Mouse (Mus musculus): ENCODE measurements around the gene Pafah1b1. TPM values are rescaled to one million over a fixed set of nuclear protein-coding genes. Genes with fewer than 3 reads are reported as not detected.

Gene Pafah1b1
- 45.1 and 48.5 TPM in 2 replicates for polyA plus RNA-seq (2016; fragmentation: Nextera tagmentation; extraction: Ambion mirVana)

DNA sequence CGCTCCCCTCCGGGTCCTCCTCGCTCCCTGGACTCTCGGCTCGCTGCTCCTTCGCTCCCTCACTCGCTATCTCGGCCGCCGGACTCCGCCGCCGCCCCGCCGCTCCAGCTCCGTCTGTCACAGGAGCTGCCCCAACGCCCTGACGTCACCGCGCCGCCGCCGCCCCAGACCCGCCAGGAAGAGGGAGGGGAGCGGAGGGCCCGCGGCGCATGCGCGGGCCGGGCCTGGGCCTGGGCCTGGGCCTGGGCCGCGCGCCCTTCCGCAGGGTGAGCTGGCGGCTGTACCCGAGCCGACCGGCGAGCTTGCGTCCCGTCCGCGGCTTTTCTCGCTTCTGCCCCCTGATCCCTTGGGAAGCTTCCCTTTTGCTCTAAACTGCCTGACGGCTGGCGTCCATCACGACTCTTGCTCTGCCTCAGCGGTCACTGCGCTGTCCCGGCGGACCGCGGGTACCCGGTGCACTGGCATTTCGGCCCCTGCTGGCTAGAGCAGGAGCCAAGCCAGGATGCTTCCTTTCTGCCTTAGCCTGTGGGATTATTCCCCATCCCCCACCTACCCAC, at the start of gene Pafah1b1:
Gene Pafah1b1, minus strand, starts transcription at position 436 of the 557 bp plus-strand sequence.
- Histone ChIP-seq H3K4me1 (peaks cover 38% of the 10 kb centered on the region), H3K36me3 (replicated peaks) (0 out of 2 replicates have a peak, but pooled peaks cover 2% of the 10 kb centered on the region), H3K4me3 (peak within 1 kb of the TSS; percentile 99), H3K9me3 (no peaks in the 10 kb centered on the region), H3K27ac (peak within 1 kb of the TSS; percentile 99), H3K27me3 (ENCODE audit: poor library complexity, severe bottlenecking) (no peaks in the 10 kb centered on the region)
- peak; percentile 97 for DNase-seq (ENCODE audit: extremely low spot score, low spot score)
- WGBS, result 0% methylated on average over 44 of the region's 56 CpGs

GRCm38 (mm10) chr11:74772386-74772785, 47.9 kb upstream of the Pafah1b1 start:
- Histone ChIP-seq H3K4me1 (peaks cover 19% of the 10 kb centered on the region), H3K27me3 (ENCODE audit: poor library complexity, severe bottlenecking) (no peaks in the 10 kb centered on the region), H3K9me3 (no peaks in the 10 kb centered on the region), H3K36me3 (replicated peaks) (peaks cover 46% of the 10 kb centered on the region), H3K4me3 (peak overlapping the region; percentile 75; the same call in 1 of the 2 replicates), H3K27ac (no peak overlapping the region)
- WGBS, result 88% methylated on average over 2 of the region's 2 CpGs
- DNase-seq (ENCODE audit: extremely low spot score, low spot score), result no peak

GRCm38 (mm10) chr11:74771650-74772049, 47.2 kb upstream of the Pafah1b1 start:
- DNase-seq (ENCODE audit: extremely low spot score, low spot score), result no peak
- peak overlapping the region; percentile 75 for H3K4me3 ChIP-seq
- peaks cover 19% of the 10 kb centered on the region for H3K4me1 ChIP-seq
- H3K27ac ChIP-seq, result peak overlapping the region; percentile 96
- H3K36me3 ChIP-seq (replicated peaks), result peaks cover 39% of the 10 kb centered on the region
- 69% methylated on average over 4 of the region's 4 CpGs for WGBS
- no peaks in the 10 kb centered on the region for H3K27me3 ChIP-seq (ENCODE audit: poor library complexity, severe bottlenecking)
- H3K9me3 ChIP-seq, result no peaks in the 10 kb centered on the region

- Histone ChIP-seq H3K36me3 (replicated peaks) (peaks cover 35% of the 10 kb centered on the region), H3K4me3 (peak overlapping the region; percentile 75), H3K9me3 (no peaks in the 10 kb centered on the region), H3K4me1 (peaks cover 19% of the 10 kb centered on the region), H3K27ac (peak overlapping the region; percentile 96), H3K27me3 (ENCODE audit: poor library complexity, severe bottlenecking) (no peaks in the 10 kb centered on the region)
- DNase-seq (ENCODE audit: extremely low spot score, low spot score), result no peak
- WGBS, result 14% methylated on average over 8 of the region's 8 CpGs
Measured at GRCm38 (mm10) chr11:74771234-74771633, 46.8 kb upstream of the Pafah1b1 start.

DNA sequence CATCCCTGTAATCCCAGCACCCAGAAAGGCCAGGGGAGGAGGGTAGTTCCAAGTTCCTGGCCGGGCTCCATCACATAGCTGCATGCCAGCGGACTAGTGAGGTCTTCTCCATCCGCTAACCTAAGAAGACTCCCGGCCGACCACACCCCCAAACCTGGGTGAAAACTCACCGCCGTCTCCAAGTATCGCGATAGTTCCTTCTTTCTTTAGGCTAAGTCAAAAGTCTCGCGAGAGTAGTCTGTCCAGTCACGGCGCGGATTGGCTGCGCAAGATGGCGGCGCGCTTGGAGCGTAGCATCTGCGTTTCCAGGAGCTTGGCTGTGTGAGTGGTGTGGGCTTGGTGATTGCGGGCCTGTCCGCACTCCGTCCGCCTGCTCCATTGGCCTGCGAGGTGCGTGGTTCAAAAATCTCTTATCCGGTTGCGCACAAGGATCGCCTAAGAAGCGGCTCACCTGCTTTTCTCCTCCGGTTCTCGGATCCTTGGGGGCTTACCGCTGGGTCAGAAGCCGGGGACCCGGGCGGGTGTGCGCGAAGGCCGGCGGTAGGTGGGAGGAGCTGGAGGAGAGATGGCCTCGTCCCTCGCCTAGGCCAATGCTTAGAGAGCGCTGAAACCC, 46.2 kb upstream of the Pafah1b1 start, which contains the start of gene Mettl16:
Gene Mettl16, plus strand, starts transcription at position 236 of the 613 bp plus-strand sequence.
- H3K27ac ChIP-seq, result peak within 1 kb of the TSS; percentile 96
- peaks cover 29% of the 10 kb centered on the region for H3K36me3 ChIP-seq (replicated peaks)
- peaks cover 19% of the 10 kb centered on the region for H3K4me1 ChIP-seq
- no peaks in the 10 kb centered on the region for H3K9me3 ChIP-seq
- DNase-seq (ENCODE audit: extremely low spot score, low spot score), result peak; percentile 94
- H3K27me3 ChIP-seq (ENCODE audit: poor library complexity, severe bottlenecking), result no peaks in the 10 kb centered on the region
- H3K4me3 ChIP-seq, result peak within 1 kb of the TSS; percentile 75
- under 1% methylated on average over 43 of the region's 43 CpGs for WGBS

DNA sequence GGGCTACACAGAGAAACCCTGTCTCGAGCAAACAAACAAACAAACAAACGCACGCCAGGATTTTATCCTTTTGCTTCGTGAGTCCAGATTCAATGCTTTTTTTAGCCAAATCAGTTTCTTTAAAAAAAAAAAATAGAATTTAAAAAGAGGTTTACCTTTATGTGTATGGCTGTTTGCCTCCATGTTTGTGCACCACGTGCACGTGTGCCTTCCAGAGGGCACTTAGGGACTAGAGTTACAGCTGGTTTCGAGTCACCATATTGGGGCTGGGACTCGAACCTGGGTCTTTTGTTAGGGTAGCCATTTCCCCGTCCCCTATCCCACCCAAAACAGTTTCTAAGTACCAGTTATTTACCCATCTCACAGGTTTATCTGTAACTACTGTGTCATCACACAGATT, 45.6 kb upstream of the Pafah1b1 start:
- peak overlapping the region; percentile 96 for H3K27ac ChIP-seq
- DNase-seq (ENCODE audit: extremely low spot score, low spot score), result no peak
- 83% methylated on average over 9 of the region's 9 CpGs for WGBS
- H3K4me1 ChIP-seq, result peaks cover 19% of the 10 kb centered on the region
- H3K4me3 ChIP-seq, result peak overlapping the region; percentile 75
- H3K9me3 ChIP-seq, result no peaks in the 10 kb centered on the region
- H3K36me3 ChIP-seq (replicated peaks), result peaks cover 23% of the 10 kb centered on the region
- no peaks in the 10 kb centered on the region for H3K27me3 ChIP-seq (ENCODE audit: poor library complexity, severe bottlenecking)

GRCm38 (mm10) chr11:74768045-74768444, 43.6 kb upstream of the Pafah1b1 start:
- peak; percentile 33 for DNase-seq (ENCODE audit: extremely low spot score, low spot score)
- WGBS, result 34% methylated on average over 6 of the region's 6 CpGs
- H3K36me3 ChIP-seq (replicated peaks), result peaks cover 3% of the 10 kb centered on the region

DNA sequence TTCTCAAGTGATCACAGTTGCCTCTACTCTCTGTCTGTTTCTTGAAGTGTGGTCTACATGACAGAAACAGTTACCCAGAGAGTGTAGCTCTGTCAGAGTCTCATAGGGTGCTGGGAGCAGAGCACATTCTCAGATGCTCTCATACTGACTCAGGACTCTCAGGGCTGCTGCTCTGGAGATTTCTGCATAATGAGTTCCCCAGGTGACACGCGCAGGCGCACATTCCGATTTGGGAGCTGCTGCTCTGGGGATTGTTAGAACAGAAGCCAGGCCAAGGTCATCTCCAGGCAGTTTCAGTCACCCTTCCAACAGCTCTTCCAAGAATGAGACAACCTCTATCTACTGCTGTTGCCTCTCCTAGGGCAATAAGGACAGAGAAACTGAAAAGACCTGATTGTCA, 43.0 kb upstream of the Pafah1b1 start:
- Histone ChIP-seq H3K9me3 (no peaks in the 10 kb centered on the region), H3K27me3 (ENCODE audit: poor library complexity, severe bottlenecking) (no peaks in the 10 kb centered on the region), H3K36me3 (replicated peaks) (no peaks in the 10 kb centered on the region; the same call in 1 of the 2 replicates), H3K27ac (no peak overlapping the region), H3K4me1 (peaks cover 18% of the 10 kb centered on the region), H3K4me3 (no peak overlapping the region)
- WGBS, result 94% methylated on average over 4 of the region's 4 CpGs
- DNase-seq (ENCODE audit: extremely low spot score, low spot score), result no peak

More at GRCm38 (mm10) chr11:74768045-74768444, 43.6 kb upstream of the Pafah1b1 start:
- Histone ChIP-seq H3K27ac (no peak overlapping the region), H3K9me3 (no peaks in the 10 kb centered on the region), H3K4me3 (no peak overlapping the region), H3K27me3 (ENCODE audit: poor library complexity, severe bottlenecking) (no peaks in the 10 kb centered on the region), H3K4me1 (peaks cover 19% of the 10 kb centered on the region)

GRCm38 (mm10) chr11:74763960-74764625, 39.6 kb upstream of the Pafah1b1 start:
- Histone ChIP-seq H3K4me3 (no peak overlapping the region), H3K36me3 (replicated peaks) (no peaks in the 10 kb centered on the region), H3K9me3 (no peaks in the 10 kb centered on the region), H3K4me1 (no peaks in the 10 kb centered on the region), H3K27ac (no peak overlapping the region), H3K27me3 (ENCODE audit: poor library complexity, severe bottlenecking) (no peaks in the 10 kb centered on the region)
- 87% methylated on average over 10 of the region's 10 CpGs for WGBS
- DNase-seq (ENCODE audit: extremely low spot score, low spot score), result no peak

DNA sequence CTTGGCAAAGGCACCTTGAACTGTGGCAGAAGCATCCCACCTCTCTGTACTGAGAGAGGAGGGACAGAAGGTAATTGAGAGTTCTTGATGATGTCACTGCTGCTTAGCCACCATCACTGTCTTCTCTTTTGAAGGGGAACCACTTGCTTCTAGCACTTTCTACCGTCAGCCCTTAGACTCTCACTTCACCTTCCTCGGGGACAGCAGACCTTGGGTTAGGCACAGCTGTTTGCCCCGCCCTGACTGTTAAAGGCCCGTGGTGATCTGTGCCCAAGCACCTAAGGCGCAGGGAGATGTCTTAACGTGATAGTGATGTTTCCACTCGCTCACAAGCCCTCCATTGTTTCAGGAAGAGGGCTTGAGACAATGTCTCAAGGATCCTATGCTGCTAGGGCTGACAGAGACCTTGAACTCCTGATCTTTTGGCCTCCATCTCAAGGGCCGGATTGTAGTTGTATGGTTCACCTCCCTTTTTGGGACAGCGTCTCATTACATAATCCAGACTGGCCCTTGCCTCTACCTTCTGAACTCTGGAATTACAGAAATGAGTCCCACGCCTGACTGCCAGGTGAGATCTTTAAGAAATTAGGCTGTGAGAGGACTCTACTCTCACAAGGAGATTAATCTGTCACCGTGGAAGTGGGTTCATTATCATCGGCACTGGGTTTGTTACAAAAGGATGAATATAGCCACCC, 36.7 kb upstream of the Pafah1b1 start:
- Histone ChIP-seq H3K9me3 (no peaks in the 10 kb centered on the region), H3K4me3 (no peak overlapping the region), H3K4me1 (no peaks in the 10 kb centered on the region), H3K27me3 (ENCODE audit: poor library complexity, severe bottlenecking) (no peaks in the 10 kb centered on the region), H3K27ac (no peak overlapping the region), H3K36me3 (replicated peaks) (no peaks in the 10 kb centered on the region)
- WGBS, result 80% methylated on average over 12 of the region's 12 CpGs
- no peak for DNase-seq (ENCODE audit: extremely low spot score, low spot score)

GRCm38 (mm10) chr11:74756631-74757030, 32.2 kb upstream of the Pafah1b1 start:
- Histone ChIP-seq H3K4me3 (no peak overlapping the region), H3K27me3 (ENCODE audit: poor library complexity, severe bottlenecking) (no peaks in the 10 kb centered on the region), H3K4me1 (peaks cover 9% of the 10 kb centered on the region), H3K27ac (no peak overlapping the region), H3K36me3 (replicated peaks) (no peaks in the 10 kb centered on the region), H3K9me3 (no peaks in the 10 kb centered on the region)
- WGBS, result 77% methylated on average over 2 of the region's 2 CpGs
- DNase-seq (ENCODE audit: extremely low spot score, low spot score), result no peak

DNA sequence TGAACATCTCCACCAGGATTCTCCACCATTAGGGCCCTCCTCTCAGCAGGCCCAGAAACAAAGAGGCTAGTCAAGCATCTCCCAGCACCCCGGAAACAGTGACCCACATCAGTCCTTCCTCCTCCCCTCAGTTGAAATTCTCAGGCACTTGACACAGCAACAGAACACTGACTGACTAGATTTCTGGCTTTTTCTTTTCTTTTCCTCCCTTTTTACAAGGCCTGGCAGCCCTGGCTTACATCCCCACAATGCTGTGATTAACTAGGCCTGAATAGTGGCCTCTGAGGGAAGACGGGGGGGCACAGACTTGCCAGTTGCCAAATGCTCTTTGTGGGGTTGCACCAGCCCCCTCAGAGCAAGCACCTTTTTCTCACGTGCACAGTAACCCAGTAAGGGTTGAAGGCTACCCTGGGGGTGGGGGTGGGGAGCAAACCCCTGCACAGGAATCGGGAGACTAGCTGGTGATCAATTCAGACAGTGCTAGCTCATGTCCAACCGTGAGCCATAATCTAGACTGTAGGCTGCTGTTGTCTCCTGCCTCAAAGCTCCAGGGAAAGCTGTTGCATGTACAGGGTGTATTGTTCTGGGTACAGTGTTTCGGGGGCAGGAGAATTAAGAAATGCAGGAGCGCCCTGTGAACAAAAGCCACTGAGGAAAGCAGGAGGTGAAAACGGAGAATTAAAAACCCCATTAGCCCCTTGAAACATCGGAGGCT, 27.0 kb upstream of the Pafah1b1 start:
- Histone ChIP-seq H3K27ac (peak overlapping the region; percentile 83), H3K4me1 (peaks cover 22% of the 10 kb centered on the region), H3K9me3 (no peaks in the 10 kb centered on the region), H3K27me3 (ENCODE audit: poor library complexity, severe bottlenecking) (no peaks in the 10 kb centered on the region), H3K36me3 (replicated peaks) (no peaks in the 10 kb centered on the region), H3K4me3 (no peak overlapping the region)
- WGBS, result 44% methylated on average over 9 of the region's 9 CpGs
- no peak for DNase-seq (ENCODE audit: extremely low spot score, low spot score)
